ENCODE assay signal across 14 mouse cellular contexts in genomic region chr16:30522253-30522940, GRCm38 (mm10). TPM values are rescaled to one million over a fixed set of nuclear protein-coding genes. Genes with fewer than 3 reads are reported as not detected.
A peak's percentile ranks its signal among the peaks of the same experiment; 100 is the strongest.
DNase-seq lines count a peak whose midpoint lies in the region; ATAC-seq and TF ChIP-seq lines count a peak whose summit lies in the region.
"Had no signal": no experiment of that assay in that cellular context is flagged by ENCODE, and none has a peak within 500 bp of the region (broad histone marks: within the 10 kb centered on the region; RNA-seq: fewer than 3 reads in every experiment).

No protein-coding gene starts in this region.

- no peaks in the 10 kb centered on the region for H3K4me1 ChIP-seq in forebrain, embryonic 12.5 days
- no peaks in the 10 kb centered on the region for H3K4me1 ChIP-seq in forebrain, embryonic 10.5 days
- peaks cover 11% of the 10 kb centered on the region; the same call in 1 of the 2 replicates for H3K4me1 ChIP-seq in kidney, embryonic 14.5 days (ENCODE audit: control insufficient read depth, insufficient read depth, low read length)
- H3K4me1 ChIP-seq in neural tube, embryonic 14.5 days (ENCODE audit: control insufficient read depth, insufficient read depth, low read length) = no peaks in the 10 kb centered on the region
- no peaks in the 10 kb centered on the region for H3K4me1 ChIP-seq in midbrain, embryonic 15.5 days
- no peaks in the 10 kb centered on the region for H3K4me1 ChIP-seq in intestine, postnatal 0 days (replicated peaks; ENCODE audit: control insufficient read depth, insufficient read depth, low read length)

- WGBS in forebrain, embryonic 12.5 days = 65% methylated on average over 10 of the region's 10 CpGs
- WGBS in forebrain, embryonic 10.5 days = 68% methylated on average over 10 of the region's 10 CpGs
- WGBS in kidney, embryonic 14.5 days = 64% methylated on average over 10 of the region's 10 CpGs
- 60% methylated on average over 10 of the region's 10 CpGs for WGBS in neural tube, embryonic 14.5 days
- WGBS in midbrain, embryonic 15.5 days = 66% methylated on average over 10 of the region's 10 CpGs
- WGBS in intestine, postnatal 0 days = 70% methylated on average over 10 of the region's 10 CpGs

- TF ChIP-seq CTCF in intestine, postnatal 0 days (IDR thresholded peaks at IDR 0.05; ENCODE audit: low read depth) = no peak

- H3K9me3 ChIP-seq in forebrain, embryonic 12.5 days = no peaks in the 10 kb centered on the region
- no peaks in the 10 kb centered on the region for H3K9me3 ChIP-seq in forebrain, embryonic 10.5 days
- no peaks in the 10 kb centered on the region for H3K9me3 ChIP-seq in kidney, embryonic 14.5 days (ENCODE audit: control insufficient read depth, low read length)
- no peaks in the 10 kb centered on the region for H3K9me3 ChIP-seq in neural tube, embryonic 14.5 days (ENCODE audit: control insufficient read depth, low read length)
- H3K9me3 ChIP-seq in midbrain, embryonic 15.5 days = no peaks in the 10 kb centered on the region
- H3K9me3 ChIP-seq in intestine, postnatal 0 days (ENCODE audit: control insufficient read depth) = no peaks in the 10 kb centered on the region
- H3K9me3 ChIP-seq: hindbrain, embryonic 10.5 days had no signal

- 0 out of 2 replicates have a peak, but pooled peaks have one; percentile 23 for ATAC-seq in forebrain, embryonic 12.5 days (ENCODE audit: low FRiP score)
- ATAC-seq in kidney, embryonic 14.5 days (ENCODE audit: low FRiP score, low TSS enrichment) = peak; percentile 51; the same call in 1 of the 2 replicates
- ATAC-seq in neural tube, embryonic 14.5 days (ENCODE audit: low read depth) = peak; percentile 28; the same call in 1 of the 2 replicates
- 0 out of 2 replicates have a peak, but pooled peaks have one; percentile 28 for ATAC-seq in midbrain, embryonic 15.5 days (replicated peaks)
- ATAC-seq in intestine, postnatal 0 days = no peak
- ATAC-seq: lung, postnatal 0 days had no signal

- no peak for DNase-seq in forebrain, embryonic 10.5 days (ENCODE audit: extremely low spot score, low spot score)
- no peak for DNase-seq in kidney, adult 9 months
- DNase-seq in neural tube, embryonic 10.5 days (ENCODE audit: extremely low spot score, low spot score) = no peak
- DNase-seq: B cell, adult 2 months; cerebellum, postnatal 14 days; right cerebral cortex, postnatal 25 days; thymus, postnatal 4 days had no signal

- no peaks in the 10 kb centered on the region for H3K27me3 ChIP-seq in forebrain, embryonic 12.5 days
- H3K27me3 ChIP-seq in forebrain, embryonic 10.5 days (ENCODE audit: poor library complexity, severe bottlenecking) = no peaks in the 10 kb centered on the region
- H3K27me3 ChIP-seq in kidney, embryonic 14.5 days (ENCODE audit: control insufficient read depth, insufficient read depth, low read length) = no peaks in the 10 kb centered on the region
- no peaks in the 10 kb centered on the region for H3K27me3 ChIP-seq in neural tube, embryonic 14.5 days (ENCODE audit: control insufficient read depth, insufficient read depth, low read length)
- H3K27me3 ChIP-seq in midbrain, embryonic 15.5 days (replicated peaks) = no peaks in the 10 kb centered on the region
- no peaks in the 10 kb centered on the region for H3K27me3 ChIP-seq in intestine, postnatal 0 days (replicated peaks; ENCODE audit: control insufficient read depth, insufficient read depth, low read length)

- peaks cover 37% of the 10 kb centered on the region for H3K36me3 ChIP-seq in forebrain, embryonic 12.5 days (replicated peaks)
- H3K36me3 ChIP-seq in forebrain, embryonic 10.5 days (replicated peaks) = peaks cover 33% of the 10 kb centered on the region
- H3K36me3 ChIP-seq in kidney, embryonic 14.5 days (ENCODE audit: control insufficient read depth, insufficient read depth, low read length) = no peaks in the 10 kb centered on the region
- 0 out of 2 replicates have a peak, but pooled peaks cover 8% of the 10 kb centered on the region for H3K36me3 ChIP-seq in neural tube, embryonic 14.5 days (ENCODE audit: control insufficient read depth, insufficient read depth, low read length)
- peaks cover 22% of the 10 kb centered on the region for H3K36me3 ChIP-seq in midbrain, embryonic 15.5 days (replicated peaks)
- no peaks in the 10 kb centered on the region for H3K36me3 ChIP-seq in intestine, postnatal 0 days (ENCODE audit: control insufficient read depth, insufficient read depth)

- no peak overlapping the region for H3K4me2 ChIP-seq in forebrain, embryonic 12.5 days
- H3K4me2 ChIP-seq in kidney, embryonic 14.5 days (replicated peaks; ENCODE audit: low read depth, low read length) = no peak overlapping the region
- no peak overlapping the region for H3K4me2 ChIP-seq in neural tube, embryonic 14.5 days (ENCODE audit: low read depth, low read length)
- H3K4me2 ChIP-seq in midbrain, embryonic 15.5 days = no peak overlapping the region
- no peak overlapping the region for H3K4me2 ChIP-seq in intestine, postnatal 0 days (replicated peaks; ENCODE audit: low read depth)

- H3K4me3 ChIP-seq in forebrain, embryonic 12.5 days (replicated peaks) = no peak overlapping the region
- no peak overlapping the region for H3K4me3 ChIP-seq in forebrain, embryonic 10.5 days
- H3K4me3 ChIP-seq in kidney, embryonic 14.5 days (ENCODE audit: low read length) = no peak overlapping the region
- H3K4me3 ChIP-seq in neural tube, embryonic 14.5 days (ENCODE audit: low read depth, low read length) = no peak overlapping the region
- H3K4me3 ChIP-seq in midbrain, embryonic 15.5 days = no peak overlapping the region
- H3K4me3 ChIP-seq in intestine, postnatal 0 days (ENCODE audit: low read depth, low read length) = no peak overlapping the region
- H3K4me3 ChIP-seq: hindbrain, embryonic 10.5 days had no signal

- H3K27ac ChIP-seq in forebrain, embryonic 12.5 days = no peak overlapping the region
- H3K27ac ChIP-seq in forebrain, embryonic 10.5 days = no peak overlapping the region
- H3K27ac ChIP-seq in kidney, embryonic 14.5 days (ENCODE audit: low read depth, low read length) = no peak overlapping the region
- no peak overlapping the region for H3K27ac ChIP-seq in neural tube, embryonic 14.5 days (ENCODE audit: low read depth, low read length)
- H3K27ac ChIP-seq in midbrain, embryonic 15.5 days = no peak overlapping the region
- H3K27ac ChIP-seq in intestine, postnatal 0 days (ENCODE audit: low read depth, low read length) = no peak overlapping the region
- H3K27ac ChIP-seq: hindbrain, embryonic 10.5 days had no signal

- H3K9ac ChIP-seq in forebrain, embryonic 12.5 days = no peak overlapping the region
- no peak overlapping the region for H3K9ac ChIP-seq in kidney, embryonic 14.5 days (ENCODE audit: low read depth, low read length)
- H3K9ac ChIP-seq in neural tube, embryonic 14.5 days (replicated peaks; ENCODE audit: low read depth, low read length) = no peak overlapping the region
- H3K9ac ChIP-seq in midbrain, embryonic 15.5 days = no peak overlapping the region
- no peak overlapping the region for H3K9ac ChIP-seq in intestine, postnatal 0 days (ENCODE audit: low read depth, low read length)

RNA-seq across cellular contexts. Expression of gene Tmem44, which starts 28.2 kb away (rescaled TPM):
- polyA plus RNA-seq in forebrain, embryonic 12.5 days (2016; fragmentation: Nextera tagmentation; extraction: Ambion mirVana) = 47.4 and 47.8 TPM in 2 replicates
- polyA plus RNA-seq in forebrain, embryonic 10.5 days (2016; fragmentation: Nextera tagmentation; extraction: Ambion mirVana) = 18.8 and 19.9 TPM in 2 replicates
- 14.1 and 15.1 TPM in 2 replicates for polyA plus RNA-seq in kidney, embryonic 14.5 days (2014; fragmentation: Nextera tagmentation; extraction: Ambion mirVana)
- 65.0 and 73.8 TPM in 2 replicates for polyA plus RNA-seq in neural tube, embryonic 14.5 days (2014; fragmentation: Nextera tagmentation; extraction: Ambion mirVana)
- polyA plus RNA-seq in midbrain, embryonic 15.5 days (2015; fragmentation: Nextera tagmentation; extraction: Ambion mirVana) = 88.4 and 96.0 TPM in 2 replicates
- 2.9 and 3.1 TPM in 2 replicates for polyA plus RNA-seq in intestine, postnatal 0 days (2015; fragmentation: Nextera tagmentation; extraction: Ambion mirVana)
